Mouse (Mus musculus) embryonic facial prominence, embryonic 10.5 days (tissue): ENCODE data around the gene Ankrd13d. TPM values are rescaled to one million over a fixed set of nuclear protein-coding genes. Genes with fewer than 3 reads are reported as not detected.
"Not testable (repeated sequence)": the region's sequence is repeated elsewhere in the genome, so short reads cannot be mapped to it uniquely, and the experiment has no call there.

Experiments
- DNase-seq: peaks from one replicate; pipeline ENCODE4 v3.0.0-alpha.2; 2017; ENCODE audit warnings: low spot score
- H3K27ac ChIP-seq: fragments of 300-500 bp; sonication (generic); replicated peaks from 2 replicates; pipeline ENCODE4 v1.5.1; 2016; ENCODE audit warnings: mild to moderate bottlenecking
- H3K27me3 ChIP-seq: fragments of 300-500 bp; sonication (generic); replicated peaks from 2 replicates; pipeline ENCODE4 v1.6.1; 2016; ENCODE audit warnings: low read depth, mild to moderate bottlenecking; ENCODE audit not compliant: poor library complexity, severe bottlenecking
- H3K36me3 ChIP-seq: fragments of 300-500 bp; sonication (generic); replicated peaks from 2 replicates; pipeline ENCODE4 v1.6.1; 2016; ENCODE audit warnings: mild to moderate bottlenecking, moderate library complexity
- H3K4me1 ChIP-seq: fragments of 300-500 bp; sonication (generic); 2 replicates; pipeline ENCODE4 v1.6.1; 2016
- H3K4me3 ChIP-seq: fragments of 300-500 bp; sonication (generic); 2 replicates; pipeline ENCODE4 v1.5.1; 2016; ENCODE audit warnings: mild to moderate bottlenecking, moderate library complexity
- H3K9me3 ChIP-seq: fragments of 300-500 bp; sonication (generic); 2 replicates; pipeline ENCODE4 v1.6.1; 2016; ENCODE audit warnings: mild to moderate bottlenecking
- WGBS: fragments of 180-500 bp; shearing (Covaris S2); methylation state at CpG from one replicate; pipeline ENCODE4 v1.1.7; 2016; 5-methylcytosine and 5-hydroxymethylcytosine counted together
- polyA plus RNA-seq: library from polyadenylated mRNA; unstranded; fragments of >200 nt; fragmentation: Nextera tagmentation; extraction: Ambion mirVana; gene quantifications from 2 replicates; pipeline ENCODE4 v1.2.1, GENCODE M21; 2016

The Ankrd13d gene
- polyA plus RNA-seq, 1 experiment from 2014 or later, result 7.6 TPM

DNA sequence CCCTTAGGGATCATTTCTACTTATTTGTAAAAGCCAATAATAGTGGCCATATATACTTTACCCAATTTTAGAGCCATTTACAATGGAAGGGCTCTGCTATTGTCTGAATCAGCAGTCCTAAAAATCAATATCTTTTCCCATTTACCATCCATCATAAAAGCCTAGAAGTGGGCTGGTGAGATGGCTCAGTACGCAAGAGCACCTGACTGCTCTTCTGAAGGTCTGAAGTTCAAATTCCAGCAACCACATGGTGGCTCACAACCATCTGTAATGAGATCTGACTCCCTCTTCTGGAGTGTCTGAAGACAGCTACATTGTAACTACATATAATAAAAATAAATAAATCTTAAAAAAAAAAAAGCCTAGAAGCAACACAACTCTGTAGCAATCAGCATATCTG, 34.3 kb downstream of the Ankrd13d start:
- 67% methylated on average over 1 of the region's 1 CpGs for WGBS
- not testable (repeated sequence) for H3K9me3 ChIP-seq, H3K36me3 ChIP-seq, H3K27me3 ChIP-seq, DNase-seq, H3K27ac ChIP-seq, H3K4me1 ChIP-seq, H3K4me3 ChIP-seq

GRCm38 (mm10) chr19:4247010-4247409, 35.9 kb downstream of the Ankrd13d start:
- Histone ChIP-seq H3K4me3 (no peak overlapping the region), H3K36me3 (no peaks in the 10 kb centered on the region), H3K27me3 (no peaks in the 10 kb centered on the region), H3K9me3 (no peaks in the 10 kb centered on the region), H3K27ac (no peak overlapping the region), H3K4me1 (no peaks in the 10 kb centered on the region)
- DNase-seq, result no peak
- 48% methylated on average over 1 of the region's 1 CpGs for WGBS

DNA sequence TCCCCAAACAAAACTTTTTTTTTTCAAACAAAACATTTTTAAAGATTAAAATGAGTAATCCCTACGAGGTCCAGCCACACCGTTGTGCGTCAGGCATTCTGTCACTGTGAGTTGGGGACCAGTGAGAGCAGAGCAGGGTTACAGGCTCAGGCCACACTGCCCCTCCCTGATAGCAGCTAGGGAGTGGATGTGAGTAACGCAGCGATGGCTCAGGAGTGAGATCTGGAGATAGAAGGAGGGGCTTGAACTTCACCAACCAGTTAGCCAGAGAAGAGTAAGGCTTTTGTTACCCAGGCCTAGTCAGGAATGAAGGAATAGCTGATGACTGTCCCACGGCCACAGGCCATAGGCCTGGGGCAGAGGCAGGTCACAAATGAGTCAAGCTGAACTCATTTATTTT, 38.2 kb downstream of the Ankrd13d start:
- 83% methylated on average over 6 of the region's 6 CpGs for WGBS
- Histone ChIP-seq H3K9me3 (no peaks in the 10 kb centered on the region), H3K36me3 (no peaks in the 10 kb centered on the region), H3K27me3 (no peaks in the 10 kb centered on the region), H3K27ac (no peak overlapping the region), H3K4me3 (no peak overlapping the region), H3K4me1 (peaks cover 7% of the 10 kb centered on the region)
- no peak for DNase-seq

GRCm38 (mm10) chr19:4242416-4242815, 40.5 kb downstream of the Ankrd13d start:
- H3K36me3 ChIP-seq, result no peaks in the 10 kb centered on the region
- H3K27me3 ChIP-seq, result no peaks in the 10 kb centered on the region
- no peaks in the 10 kb centered on the region for H3K9me3 ChIP-seq
- no peak overlapping the region for H3K4me3 ChIP-seq
- 66% methylated on average over 3 of the region's 3 CpGs for WGBS
- H3K27ac ChIP-seq, result no peak overlapping the region
- no peak for DNase-seq
- H3K4me1 ChIP-seq, result peaks cover 12% of the 10 kb centered on the region

DNA sequence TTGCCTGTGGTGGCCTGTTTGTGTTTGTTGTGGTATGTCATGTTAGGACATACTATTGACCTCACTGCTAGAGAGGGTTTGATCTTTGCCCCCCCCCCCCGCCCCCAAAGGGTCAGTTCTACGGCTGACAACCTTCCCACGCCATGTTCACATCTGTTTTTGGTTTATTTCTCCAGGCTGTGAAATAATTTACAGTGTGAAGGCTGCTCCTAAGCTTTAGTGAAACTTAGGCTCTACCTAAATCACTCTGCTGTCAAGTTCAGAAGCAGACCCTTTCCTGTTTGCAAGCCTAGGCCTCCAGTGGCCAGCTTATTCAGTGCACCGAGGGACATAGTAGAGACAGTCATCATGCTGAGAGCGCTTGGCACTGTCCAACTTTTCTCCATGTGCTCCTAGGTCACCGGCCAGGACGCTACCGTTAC, 42.7 kb downstream of the Ankrd13d start:
- no peak for DNase-seq
- H3K4me3 ChIP-seq, result no peak overlapping the region
- H3K27ac ChIP-seq, result no peak overlapping the region
- 57% methylated on average over 8 of the region's 8 CpGs for WGBS
- no peaks in the 10 kb centered on the region for H3K27me3 ChIP-seq
- H3K4me1 ChIP-seq, result peaks cover 26% of the 10 kb centered on the region
- H3K9me3 ChIP-seq, result no peaks in the 10 kb centered on the region
- H3K36me3 ChIP-seq, result no peaks in the 10 kb centered on the region

- WGBS, result 81% methylated on average over 4 of the region's 4 CpGs
These were observed 48.4 kb downstream of the Ankrd13d start for GRCm38 (mm10) chr19:4234548-4234947.

DNA sequence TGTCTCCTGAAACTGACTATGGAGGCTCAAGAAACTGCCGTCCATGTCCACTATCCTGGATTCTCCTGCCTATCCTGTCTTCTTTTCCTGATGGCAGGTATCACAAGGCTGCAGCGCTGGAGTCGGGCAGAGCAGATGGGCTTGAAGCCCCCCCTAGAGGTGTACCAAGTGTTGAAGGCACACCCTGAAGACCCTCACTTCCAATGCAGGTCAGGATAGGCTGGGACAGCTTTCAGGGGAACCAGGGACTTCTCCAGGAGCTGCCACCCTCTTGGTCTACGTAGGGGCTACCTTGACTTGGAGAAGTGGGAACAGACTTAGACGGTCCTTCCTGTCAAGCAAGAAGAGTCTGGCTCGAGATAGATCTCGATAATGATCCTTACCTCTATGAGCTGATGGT, 50.3 kb downstream of the Ankrd13d start:
- H3K4me3 ChIP-seq, result peak overlapping the region; percentile 66
- 81% methylated on average over 7 of the region's 7 CpGs for WGBS

More at GRCm38 (mm10) chr19:4234548-4234947, 48.4 kb downstream of the Ankrd13d start:
- no peaks in the 10 kb centered on the region for H3K36me3 ChIP-seq
- no peak for DNase-seq
- H3K4me3 ChIP-seq, result no peak overlapping the region
- H3K9me3 ChIP-seq, result no peaks in the 10 kb centered on the region
- H3K27ac ChIP-seq, result no peak overlapping the region
- peaks cover 43% of the 10 kb centered on the region for H3K4me1 ChIP-seq
- H3K27me3 ChIP-seq, result peaks cover 10% of the 10 kb centered on the region

DNA sequence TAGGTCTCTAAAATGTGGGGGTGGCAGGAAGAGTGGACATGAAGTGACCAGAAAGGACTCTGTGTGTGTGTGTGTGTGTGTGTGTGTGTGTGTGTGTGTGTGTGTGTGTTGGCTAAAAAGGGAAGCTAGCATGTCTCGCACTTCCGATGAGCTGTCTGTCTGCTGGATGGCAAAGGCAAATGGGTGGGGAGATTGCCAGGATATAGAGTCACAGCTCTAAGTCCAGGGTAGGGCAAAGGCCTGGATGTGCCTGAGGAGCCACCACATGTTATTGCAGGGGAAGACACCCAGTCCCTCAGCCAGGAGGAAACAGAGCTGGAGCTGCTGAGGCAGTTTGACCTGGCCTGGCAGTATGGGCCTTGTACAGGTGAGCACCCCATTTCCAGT, 50.8 kb downstream of the Ankrd13d start:
- peaks cover 52% of the 10 kb centered on the region for H3K4me1 ChIP-seq
- peaks cover 29% of the 10 kb centered on the region for H3K27me3 ChIP-seq
- no peaks in the 10 kb centered on the region for H3K9me3 ChIP-seq
- no peak for DNase-seq
- WGBS, result 80% methylated on average over 2 of the region's 2 CpGs
- H3K4me3 ChIP-seq, result peak overlapping the region; percentile 66
- H3K27ac ChIP-seq, result peak overlapping the region; percentile 78
- no peaks in the 10 kb centered on the region for H3K36me3 ChIP-seq

More for the DNA sequence above, 50.3 kb downstream of the Ankrd13d start:
- Histone ChIP-seq H3K36me3 (no peaks in the 10 kb centered on the region), H3K27ac (0 out of 2 replicates have a peak overlapping the region, but pooled peaks have one; percentile 78), H3K4me1 (peaks cover 50% of the 10 kb centered on the region), H3K27me3 (peaks cover 25% of the 10 kb centered on the region), H3K9me3 (no peaks in the 10 kb centered on the region)
- DNase-seq, result no peak

- WGBS, result 12% methylated on average over 26 of the region's 26 CpGs
- no peaks in the 10 kb centered on the region for H3K9me3 ChIP-seq
- DNase-seq, result peak; percentile 93
- H3K27me3 ChIP-seq, result peaks cover 35% of the 10 kb centered on the region
- peaks cover 47% of the 10 kb centered on the region for H3K4me1 ChIP-seq
- H3K4me3 ChIP-seq, result peak within 1 kb of the TSS; percentile 66
- H3K36me3 ChIP-seq, result no peaks in the 10 kb centered on the region
- H3K27ac ChIP-seq, result peak within 1 kb of the TSS; percentile 78
These were observed 51.4 kb downstream of the Ankrd13d start, which contains the start of gene Pold4 for GRCm38 (mm10) chr19:4231253-4232185. Pold4 (plus strand) TSS chr19:4231899.

GRCm38 (mm10) chr19:4230415-4230814, 52.5 kb downstream of the Ankrd13d start:
- WGBS, result 79% methylated on average over 8 of the region's 8 CpGs
- no peak overlapping the region for H3K4me3 ChIP-seq
- no peak for DNase-seq
- H3K4me1 ChIP-seq, result peaks cover 38% of the 10 kb centered on the region
- peaks cover 35% of the 10 kb centered on the region for H3K27me3 ChIP-seq
- H3K9me3 ChIP-seq, result no peaks in the 10 kb centered on the region
- H3K36me3 ChIP-seq, result no peaks in the 10 kb centered on the region
- H3K27ac ChIP-seq, result no peak overlapping the region

- Histone ChIP-seq H3K36me3 (no peaks in the 10 kb centered on the region), H3K4me3 (no peak overlapping the region), H3K4me1 (peaks cover 38% of the 10 kb centered on the region), H3K27ac (peak overlapping the region; percentile 7; the same call in 1 of the 2 replicates), H3K27me3 (peaks cover 35% of the 10 kb centered on the region), H3K9me3 (no peaks in the 10 kb centered on the region)
- WGBS, result 38% methylated on average over 9 of the region's 9 CpGs
- DNase-seq, result no peak
These were observed 53.4 kb downstream of the Ankrd13d start for GRCm38 (mm10) chr19:4229451-4230076.

DNA sequence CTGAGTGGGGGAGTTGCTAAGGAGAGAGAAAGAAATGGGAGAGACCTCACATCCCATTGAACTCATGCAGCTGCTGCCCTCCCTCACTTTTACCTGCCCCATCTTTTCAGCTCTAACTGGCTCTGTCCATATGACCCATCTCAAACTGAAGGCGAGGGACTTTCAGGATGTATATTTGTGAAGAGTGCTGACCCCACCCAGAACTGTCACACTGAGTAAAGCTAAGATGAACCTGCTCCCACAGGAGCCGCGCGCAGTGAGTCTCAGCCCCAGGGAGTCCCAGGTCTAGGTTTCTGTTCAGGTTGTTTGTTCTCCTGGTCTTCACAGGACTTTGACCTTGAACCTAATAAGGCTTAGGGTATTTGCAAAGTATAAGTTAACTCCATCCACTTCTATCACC, 54.0 kb downstream of the Ankrd13d start:
- H3K4me3 ChIP-seq, result no peak overlapping the region
- H3K4me1 ChIP-seq, result peaks cover 38% of the 10 kb centered on the region
- DNase-seq, result no peak
- H3K36me3 ChIP-seq, result no peaks in the 10 kb centered on the region
- H3K27ac ChIP-seq, result no peak overlapping the region
- WGBS, result 74% methylated on average over 4 of the region's 4 CpGs
- H3K27me3 ChIP-seq, result peaks cover 35% of the 10 kb centered on the region
- H3K9me3 ChIP-seq, result no peaks in the 10 kb centered on the region
